Mouse (Mus musculus): Measurements from ENCODE around the gene Trcg1. TPM values are rescaled to one million over a fixed set of nuclear protein-coding genes. Genes with fewer than 3 reads are reported as not detected.

Gene Trcg1
- total and polyA plus RNA-seq, 3 experiments = not detected

DNA sequence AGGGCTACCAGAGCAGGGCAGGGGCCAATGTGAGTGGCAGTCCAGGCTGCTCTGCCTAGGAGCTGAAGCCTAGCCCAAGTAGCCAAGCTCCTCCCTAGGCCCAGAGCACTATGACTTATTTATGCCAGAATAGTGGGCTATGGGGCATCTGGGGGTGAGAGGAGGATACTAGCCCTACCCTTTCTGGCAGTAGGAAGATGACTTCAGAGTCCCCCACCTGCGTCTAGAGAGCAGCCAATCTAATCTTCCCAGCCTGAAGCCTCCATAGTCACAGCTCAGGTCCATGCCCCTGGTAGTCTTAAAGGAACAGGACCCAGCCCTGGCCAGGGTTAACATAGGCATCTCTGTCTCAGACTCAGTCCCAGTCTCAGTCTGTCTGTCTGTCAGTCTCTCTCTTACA lies 33.0 kb downstream of the Trcg1 start:
- Histone ChIP-seq H3K27ac (ENCODE audit: control insufficient read depth, low read depth, low read length) (no peak overlapping the region), H3K4me1 (ENCODE audit: control insufficient read depth in 1 of 2, insufficient read depth in 2 of 2, low read length in 2 of 2) (peaks cover 13 to 41% of the 10 kb centered on the region in 2 experiments), H3K79me2 (ENCODE audit: control insufficient read depth, insufficient read depth, low read length, poor library complexity) (no peaks in the 10 kb centered on the region), H3K9me3 (replicated peaks; ENCODE audit: insufficient read depth, low read length) (no peaks in the 10 kb centered on the region), H3K4me3 (ENCODE audit: control insufficient read depth in 1 of 2, insufficient read depth in 1 of 2, low read depth in 2 of 2, low read length in 2 of 2) (no peak overlapping the region), H3K9ac (ENCODE audit: control insufficient read depth, low read depth, low read length, poor library complexity, severe bottlenecking) (no peak overlapping the region), H3K27me3 (ENCODE audit: control insufficient read depth in 1 of 2, insufficient read depth in 2 of 2, low read length in 2 of 2) (no peaks in the 10 kb centered on the region), H3K36me3 (ENCODE audit: control insufficient read depth in 1 of 2, insufficient read depth in 2 of 2, low read length in 2 of 2) (peaks cover 0 to 19% of the 10 kb centered on the region in 2 experiments; a peak in 2 of 4 replicates)
- no peak for TF ChIP-seq POLR2AphosphoS2 (IDR thresholded peaks at IDR 0.05; ENCODE audit: low read length)
- no peak for TF ChIP-seq TAL1 (IDR thresholded peaks at IDR 0.05; ENCODE audit: low read length)
- no peak for TF ChIP-seq RCOR1 (IDR thresholded peaks at IDR 0.05; ENCODE audit: low read depth, low read length)
- no peak for TF ChIP-seq SMC3 (IDR thresholded peaks at IDR 0.05; ENCODE audit: low read depth, low read length)
- TF ChIP-seq GATA1 (IDR thresholded peaks at IDR 0.05; ENCODE audit: low read depth, low read length) = no peak
- no peak for TF ChIP-seq ETS1 (IDR thresholded peaks at IDR 0.05; ENCODE audit: low read depth, low read length)
- no peak for TF ChIP-seq E2F4 (IDR thresholded peaks at IDR 0.05; ENCODE audit: borderline replicate concordance, low read depth, low read length)
- TF ChIP-seq HCFC1 (IDR thresholded peaks at IDR 0.05; ENCODE audit: low read depth, low read length) = no peak
- no peak for TF ChIP-seq SIN3A (IDR thresholded peaks at IDR 0.05; ENCODE audit: low read length)
- TF ChIP-seq CHD1 (IDR thresholded peaks at IDR 0.05; ENCODE audit: low read depth, low read length) = no peak
- no peak for TF ChIP-seq MAFK (IDR thresholded peaks at IDR 0.05; ENCODE audit: borderline replicate concordance, low read depth, low read length)
- no peak for TF ChIP-seq ZMIZ1 (IDR thresholded peaks at IDR 0.05; ENCODE audit: low read depth, low read length)
- no peak for TF ChIP-seq KAT2A (conservative IDR thresholded peaks at IDR 0.05; ENCODE audit: low read depth, low read length)
- no peak for TF ChIP-seq GABPA (IDR thresholded peaks at IDR 0.05; ENCODE audit: low read depth, low read length)
- TF ChIP-seq MYC (IDR thresholded peaks at IDR 0.05; ENCODE audit: low read depth, low read length) = no peak
- no peak for TF ChIP-seq MAX (IDR thresholded peaks at IDR 0.05; ENCODE audit: low read length)
- TF ChIP-seq JUND (IDR thresholded peaks at IDR 0.05; ENCODE audit: low read depth, low read length) = no peak
- no peak for TF ChIP-seq MAZ (IDR thresholded peaks at IDR 0.05; ENCODE audit: low read depth, low read length)
- no peak for DNase-seq (ENCODE audit: low read depth, low spot score)

- Histone ChIP-seq H3K36me3 (ENCODE audit: control insufficient read depth in 1 of 2, insufficient read depth in 2 of 2, low read length in 2 of 2) (peaks cover 0 to 19% of the 10 kb centered on the region in 2 experiments; a peak in 2 of 4 replicates), H3K4me3 (ENCODE audit: control insufficient read depth in 1 of 2, insufficient read depth in 1 of 2, low read depth in 2 of 2, low read length in 2 of 2) (no peak overlapping the region), H3K4me1 (ENCODE audit: control insufficient read depth in 1 of 2, insufficient read depth in 2 of 2, low read length in 2 of 2) (peaks cover 13 to 41% of the 10 kb centered on the region in 2 experiments), H3K79me2 (ENCODE audit: control insufficient read depth, insufficient read depth, low read length, poor library complexity) (no peaks in the 10 kb centered on the region), H3K9ac (ENCODE audit: control insufficient read depth, low read depth, low read length, poor library complexity, severe bottlenecking) (no peak overlapping the region), H3K27ac (ENCODE audit: control insufficient read depth, low read depth, low read length) (no peak overlapping the region), H3K9me3 (replicated peaks; ENCODE audit: insufficient read depth, low read length) (no peaks in the 10 kb centered on the region), H3K27me3 (ENCODE audit: control insufficient read depth in 1 of 2, insufficient read depth in 2 of 2, low read length in 2 of 2) (no peaks in the 10 kb centered on the region)
- no peak for TF ChIP-seq SMC3 (IDR thresholded peaks at IDR 0.05; ENCODE audit: low read depth, low read length)
- no peak for TF ChIP-seq TBP (IDR thresholded peaks at IDR 0.05; ENCODE audit: low read depth, low read length)
- no peak for TF ChIP-seq MEF2A (IDR thresholded peaks at IDR 0.05; ENCODE audit: extremely low read depth, insufficient replicate concordance, low read depth, low read length, poor library complexity, severe bottlenecking)
- DNase-seq (ENCODE audit: low read depth, low spot score) = no peak
Observed at GRCm38 (mm10) chr9:57270399-57270798, 34.0 kb downstream of the Trcg1 start.

Measured in MEL (cell line).